Mouse (Mus musculus): ENCODE measurements around the gene Ppp1r16b. TPM values are rescaled to one million over a fixed set of nuclear protein-coding genes. Genes with fewer than 3 reads are reported as not detected.

The Ppp1r16b gene
- polyA plus RNA-seq (2015; fragmentation: Nextera tagmentation; extraction: Ambion mirVana): 4.1 and 4.3 TPM in 2 replicates

DNA sequence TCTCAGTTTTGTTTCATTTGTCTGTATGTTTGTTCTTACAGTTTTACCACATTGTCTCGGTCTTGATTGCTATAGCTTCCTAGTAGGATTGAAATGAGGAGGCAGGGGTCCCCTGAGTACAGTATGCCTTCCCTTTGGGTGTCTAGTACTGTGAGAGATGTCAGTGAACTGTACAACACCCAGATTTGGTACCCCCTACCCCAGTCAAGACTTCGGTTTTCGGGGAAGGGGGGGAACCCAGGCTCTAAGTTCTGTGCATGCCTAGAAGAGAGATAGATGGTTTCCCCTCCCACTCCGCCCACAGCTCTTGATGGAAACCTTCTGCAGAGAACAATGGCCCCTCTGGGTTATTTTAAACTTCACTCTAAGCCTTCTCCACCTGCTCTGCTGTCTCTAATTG, at the start of gene Ppp1r16b:
TSS of gene Ppp1r16b (plus strand) at position 301 of the 400 bp plus-strand sequence.
- no peak within 1 kb of the TSS for H3K27ac ChIP-seq
- no peak within 1 kb of the TSS for H3K9ac ChIP-seq
- H3K4me1 ChIP-seq: peaks cover 20% of the 10 kb centered on the region
- H3K36me3 ChIP-seq: no peaks in the 10 kb centered on the region
- WGBS: 77% methylated on average over 4 of the region's 4 CpGs
- H3K4me3 ChIP-seq: no peak within 1 kb of the TSS
- H3K9me3 ChIP-seq: no peaks in the 10 kb centered on the region
- no peak for ATAC-seq (ENCODE audit: insufficient number of reproducible peaks, low FRiP score, low TSS enrichment, low read depth)
- no peak within 1 kb of the TSS for H3K4me2 ChIP-seq
- peaks cover 52% of the 10 kb centered on the region for H3K27me3 ChIP-seq

DNA sequence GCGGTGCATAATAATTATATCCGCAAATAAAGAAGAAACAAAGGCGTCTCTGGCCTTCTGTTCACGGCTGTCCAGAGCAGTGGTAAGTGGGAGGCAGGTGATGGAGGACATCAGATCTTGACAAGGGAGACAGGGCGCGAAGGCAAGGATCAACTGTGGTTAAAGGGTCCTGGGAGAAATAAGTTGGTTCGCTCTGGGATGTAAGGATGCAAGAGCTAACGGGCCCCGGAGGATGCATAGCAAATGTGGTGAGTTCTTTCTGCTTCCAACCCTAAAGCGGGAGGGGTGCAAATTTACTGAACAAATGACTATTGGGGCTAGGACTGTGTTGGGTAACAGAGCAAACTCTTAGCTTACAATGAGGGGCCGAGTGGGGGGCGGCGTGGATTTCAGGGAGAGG, 49.5 kb upstream of the Ppp1r16b start:
- H3K4me3 ChIP-seq: no peak overlapping the region

DNA sequence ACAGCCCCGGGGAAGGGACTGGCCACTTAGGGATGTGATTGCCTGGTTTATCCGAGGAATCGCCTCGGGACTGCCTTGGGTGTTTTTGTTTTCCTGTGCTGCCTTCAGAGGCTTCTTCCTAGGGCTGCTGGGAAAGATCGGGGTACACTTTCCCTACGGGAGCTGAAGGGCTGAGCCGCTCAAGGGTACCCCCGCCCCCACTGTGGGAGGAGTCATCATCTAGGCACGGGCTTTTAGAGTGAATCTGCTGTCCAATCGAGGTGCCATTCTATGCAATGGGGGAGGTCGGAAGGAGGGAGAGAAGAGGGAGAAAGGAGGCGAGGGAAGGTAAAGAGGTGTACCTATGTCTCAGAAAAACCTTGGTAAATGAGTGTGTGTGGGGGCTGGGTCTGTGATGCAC, 48.9 kb upstream of the Ppp1r16b start:
- peaks cover 96% of the 10 kb centered on the region for H3K27me3 ChIP-seq
- no peak overlapping the region for H3K27ac ChIP-seq
- H3K4me1 ChIP-seq: peaks cover 25% of the 10 kb centered on the region
- H3K9me3 ChIP-seq: no peaks in the 10 kb centered on the region
- no peak overlapping the region for H3K4me2 ChIP-seq
- H3K4me3 ChIP-seq: no peak overlapping the region
- H3K9ac ChIP-seq: no peak overlapping the region
- no peak for ATAC-seq (ENCODE audit: insufficient number of reproducible peaks, low FRiP score, low TSS enrichment, low read depth)
- 1% methylated on average over 12 of the region's 12 CpGs for WGBS
- H3K36me3 ChIP-seq: no peaks in the 10 kb centered on the region

More for the DNA sequence above, 49.5 kb upstream of the Ppp1r16b start:
- H3K9me3 ChIP-seq: no peaks in the 10 kb centered on the region
- H3K9ac ChIP-seq: no peak overlapping the region
- ATAC-seq (ENCODE audit: insufficient number of reproducible peaks, low FRiP score, low TSS enrichment, low read depth): no peak
- H3K4me2 ChIP-seq: no peak overlapping the region
- no peaks in the 10 kb centered on the region for H3K36me3 ChIP-seq
- H3K27me3 ChIP-seq: peaks cover 97% of the 10 kb centered on the region
- no peak overlapping the region for H3K27ac ChIP-seq
- H3K4me1 ChIP-seq: peaks cover 31% of the 10 kb centered on the region
- 4% methylated on average over 13 of the region's 13 CpGs for WGBS

DNA sequence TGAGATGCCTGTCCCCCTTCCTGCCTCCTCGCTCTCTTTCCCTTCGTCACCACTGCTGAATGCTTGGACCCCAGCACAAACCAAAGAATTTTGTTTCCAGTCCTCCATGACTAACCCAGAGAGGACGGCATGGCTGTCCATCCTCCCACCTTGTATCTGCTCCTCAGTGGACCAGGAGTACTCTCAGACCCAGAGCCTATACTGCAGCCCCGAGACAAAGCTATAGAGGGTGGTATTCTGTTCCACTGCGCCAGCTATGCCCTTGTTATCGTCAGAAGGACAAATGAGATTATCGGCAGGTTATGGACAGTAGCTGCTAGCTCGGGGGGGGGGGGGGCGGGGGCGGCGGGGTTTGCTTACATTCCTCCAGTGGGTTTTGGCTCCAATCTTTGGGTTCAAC, 48.4 kb upstream of the Ppp1r16b start:
- H3K9me3 ChIP-seq: no peaks in the 10 kb centered on the region
- H3K27me3 ChIP-seq: peaks cover 95% of the 10 kb centered on the region
- peaks cover 22% of the 10 kb centered on the region for H3K4me1 ChIP-seq
- H3K4me3 ChIP-seq: no peak overlapping the region
- no peak overlapping the region for H3K27ac ChIP-seq
- no peaks in the 10 kb centered on the region for H3K36me3 ChIP-seq
- H3K9ac ChIP-seq: no peak overlapping the region
- WGBS: 14% methylated on average over 11 of the region's 11 CpGs
- no peak for ATAC-seq (ENCODE audit: insufficient number of reproducible peaks, low FRiP score, low TSS enrichment, low read depth)
- H3K4me2 ChIP-seq: no peak overlapping the region

DNA sequence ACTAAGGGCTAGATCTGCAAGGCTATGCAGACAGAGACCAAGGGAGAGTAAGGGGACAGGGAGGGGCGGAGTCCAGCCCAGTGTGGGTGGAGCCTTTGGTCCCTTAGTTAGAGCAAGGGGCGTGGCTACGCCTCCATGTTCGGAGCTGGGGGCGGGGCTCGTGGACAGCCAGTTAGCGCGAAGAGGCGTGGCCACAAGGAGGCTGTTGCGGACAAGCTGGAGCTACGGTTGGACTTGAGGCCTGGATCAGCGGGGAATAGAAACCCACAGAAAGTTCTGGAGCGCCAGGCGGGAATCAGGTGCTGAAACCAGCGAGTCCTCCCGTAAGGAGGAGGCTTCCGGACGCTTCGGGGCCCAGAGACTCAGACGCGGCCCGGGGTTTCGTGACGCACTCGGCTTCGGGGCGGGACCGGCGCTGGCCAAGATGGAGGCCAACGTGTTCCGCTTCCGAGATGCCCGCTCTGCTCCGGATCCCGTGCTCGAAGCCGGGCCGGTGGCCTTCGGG, 40.4 kb upstream of the Ppp1r16b start, which contains the start of gene Actr5:
TSS of gene Actr5 (plus strand) at position 171 of the 505 bp plus-strand sequence.
- peaks cover 9% of the 10 kb centered on the region for H3K4me1 ChIP-seq
- peak within 1 kb of the TSS; percentile 95 for H3K27ac ChIP-seq
- ATAC-seq (ENCODE audit: insufficient number of reproducible peaks, low FRiP score, low TSS enrichment, low read depth): peak; percentile 93
- peak within 1 kb of the TSS; percentile 72 for H3K4me2 ChIP-seq
- under 1% methylated on average over 39 of the region's 39 CpGs for WGBS
- H3K36me3 ChIP-seq: peaks cover 21% of the 10 kb centered on the region
- H3K4me3 ChIP-seq: peak within 1 kb of the TSS; percentile 90
- H3K9ac ChIP-seq: peak within 1 kb of the TSS; percentile 75
- H3K9me3 ChIP-seq: no peaks in the 10 kb centered on the region
- H3K27me3 ChIP-seq: peaks cover 22% of the 10 kb centered on the region

DNA sequence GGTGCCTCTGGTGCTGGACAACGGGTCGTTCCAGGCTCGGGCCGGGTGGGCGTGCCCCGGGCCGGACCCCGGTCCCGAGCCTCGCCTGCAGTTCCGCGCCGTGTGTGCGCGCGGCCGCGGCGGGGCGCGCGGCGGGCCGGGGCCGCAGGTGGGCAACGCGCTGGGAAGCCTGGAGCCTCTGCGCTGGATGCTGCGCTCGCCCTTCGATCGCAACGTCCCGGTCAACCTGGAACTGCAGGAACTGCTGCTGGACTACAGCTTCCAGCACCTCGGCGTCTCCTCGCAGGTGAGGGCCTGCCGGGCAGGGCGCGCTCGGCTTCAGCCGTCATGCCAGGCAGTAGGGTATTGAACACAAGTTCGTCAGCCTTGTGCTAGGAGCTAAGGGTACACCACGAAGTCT, 40.0 kb upstream of the Ppp1r16b start:
- H3K27ac ChIP-seq: peak overlapping the region; percentile 95
- H3K4me3 ChIP-seq: peak overlapping the region; percentile 90
- no peak; the same call in 1 of the 2 replicates for ATAC-seq (ENCODE audit: insufficient number of reproducible peaks, low FRiP score, low TSS enrichment, low read depth)
- WGBS: 0% methylated on average over 43 of the region's 44 CpGs
- H3K36me3 ChIP-seq: peaks cover 26% of the 10 kb centered on the region
- peaks cover 9% of the 10 kb centered on the region for H3K4me1 ChIP-seq
- H3K9ac ChIP-seq: peak overlapping the region; percentile 75
- peak overlapping the region; percentile 72 for H3K4me2 ChIP-seq
- peaks cover 18% of the 10 kb centered on the region for H3K27me3 ChIP-seq
- H3K9me3 ChIP-seq: no peaks in the 10 kb centered on the region

DNA sequence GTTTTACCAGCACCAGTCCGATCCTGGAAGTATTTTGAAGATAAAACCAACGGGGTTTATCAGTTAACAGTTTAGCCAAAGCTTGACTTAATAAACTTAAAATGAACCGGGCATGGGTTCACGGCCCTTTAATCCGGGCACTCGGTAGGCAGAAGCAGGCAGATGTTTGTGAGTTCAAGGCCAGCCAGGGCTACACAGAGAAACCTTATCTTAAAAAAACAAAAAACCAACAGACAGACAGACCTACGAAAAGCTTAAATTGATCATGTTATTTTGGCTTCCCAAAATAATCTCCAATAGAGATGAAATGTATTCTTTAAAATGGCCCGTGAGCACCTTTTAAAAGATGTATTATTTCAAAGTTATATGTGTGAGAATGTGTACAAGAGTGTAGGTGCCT, 39.5 kb upstream of the Ppp1r16b start:
- H3K36me3 ChIP-seq: peaks cover 31% of the 10 kb centered on the region
- peaks cover 9% of the 10 kb centered on the region for H3K4me1 ChIP-seq
- ATAC-seq (ENCODE audit: insufficient number of reproducible peaks, low FRiP score, low TSS enrichment, low read depth): no peak
- peak overlapping the region; percentile 90 for H3K4me3 ChIP-seq
- peak overlapping the region; percentile 75 for H3K9ac ChIP-seq
- peak overlapping the region; percentile 72 for H3K4me2 ChIP-seq
- H3K27ac ChIP-seq: no peak overlapping the region
- H3K9me3 ChIP-seq: no peaks in the 10 kb centered on the region
- H3K27me3 ChIP-seq: peaks cover 15% of the 10 kb centered on the region
- WGBS: 37% methylated on average over 8 of the region's 8 CpGs

DNA sequence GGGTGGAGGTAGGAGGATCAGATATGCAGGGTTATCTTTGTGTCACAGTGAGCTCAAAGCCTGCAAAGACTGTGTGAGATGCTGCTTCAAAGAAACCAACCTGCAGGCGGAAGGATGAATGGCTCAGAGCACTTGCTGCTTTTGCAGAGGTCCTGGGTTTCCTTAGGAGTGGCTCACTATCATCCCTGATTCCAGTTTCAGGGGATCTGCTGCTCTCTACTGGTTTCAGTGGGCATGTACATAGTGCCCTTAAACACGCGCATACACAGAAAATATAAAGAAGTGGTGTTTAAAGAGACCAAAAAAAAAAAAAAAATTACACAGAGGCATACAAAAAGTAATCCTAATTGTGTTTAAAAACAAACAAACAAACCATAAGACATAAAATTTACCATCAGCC, 36.3 kb upstream of the Ppp1r16b start:
- no peak overlapping the region for H3K4me2 ChIP-seq
- H3K27ac ChIP-seq: no peak overlapping the region
- H3K9me3 ChIP-seq: no peaks in the 10 kb centered on the region
- ATAC-seq (ENCODE audit: insufficient number of reproducible peaks, low FRiP score, low TSS enrichment, low read depth): no peak
- H3K27me3 ChIP-seq: no peaks in the 10 kb centered on the region
- H3K4me1 ChIP-seq: peaks cover 9% of the 10 kb centered on the region
- no peak overlapping the region for H3K4me3 ChIP-seq
- 80% methylated on average over 3 of the region's 3 CpGs for WGBS
- peaks cover 62% of the 10 kb centered on the region for H3K36me3 ChIP-seq
- H3K9ac ChIP-seq: no peak overlapping the region

DNA sequence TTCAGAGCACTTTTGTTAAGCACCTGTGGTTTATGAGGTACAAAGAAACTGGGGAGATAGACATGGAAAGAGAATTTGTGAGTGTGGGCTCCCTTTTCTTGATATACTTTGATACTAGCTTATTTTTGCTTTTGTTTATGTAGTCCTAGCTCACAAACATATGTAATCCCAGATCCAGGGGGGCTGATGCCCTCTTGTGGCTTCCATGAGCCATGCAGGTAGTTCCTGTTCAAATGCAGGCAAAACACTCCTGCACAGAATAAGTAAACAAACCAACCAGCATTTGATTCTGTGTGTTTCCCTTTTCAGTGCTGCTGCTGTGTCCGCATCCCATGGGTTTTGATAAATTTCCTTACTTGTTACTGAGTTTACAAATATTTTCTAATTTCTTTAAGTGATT, 35.8 kb upstream of the Ppp1r16b start:
- no peaks in the 10 kb centered on the region for H3K9me3 ChIP-seq
- H3K9ac ChIP-seq: no peak overlapping the region
- peaks cover 9% of the 10 kb centered on the region for H3K4me1 ChIP-seq
- H3K36me3 ChIP-seq: peaks cover 65% of the 10 kb centered on the region
- no peaks in the 10 kb centered on the region for H3K27me3 ChIP-seq
- H3K27ac ChIP-seq: no peak overlapping the region
- no peak overlapping the region for H3K4me2 ChIP-seq
- WGBS: 77% methylated on average over 1 of the region's 1 CpGs
- H3K4me3 ChIP-seq: no peak overlapping the region
- no peak for ATAC-seq (ENCODE audit: insufficient number of reproducible peaks, low FRiP score, low TSS enrichment, low read depth)

DNA sequence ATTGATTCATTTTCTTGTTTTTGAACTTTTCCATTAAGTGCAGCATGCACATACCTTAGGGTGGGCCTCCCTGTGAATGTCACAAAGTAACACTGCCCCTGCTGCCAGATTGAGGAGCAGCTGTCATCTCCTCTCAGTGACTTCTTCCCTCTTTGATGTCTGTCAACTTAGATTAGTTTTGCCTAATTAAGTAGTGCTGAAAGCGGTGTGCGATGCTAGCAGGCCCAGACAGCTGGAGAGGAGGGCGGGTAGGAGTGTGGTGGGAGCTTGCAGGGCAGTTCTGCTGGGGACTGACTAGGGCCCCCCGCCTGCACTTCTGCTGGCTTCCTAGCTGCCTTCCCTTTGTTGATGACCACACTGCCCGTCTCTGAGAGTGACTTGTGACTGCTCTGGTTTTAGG, 33.3 kb upstream of the Ppp1r16b start:
- Histone ChIP-seq H3K36me3 (peaks cover 86% of the 10 kb centered on the region), H3K27ac (no peak overlapping the region), H3K4me1 (no peaks in the 10 kb centered on the region), H3K27me3 (no peaks in the 10 kb centered on the region), H3K9ac (no peak overlapping the region), H3K4me3 (no peak overlapping the region), H3K9me3 (no peaks in the 10 kb centered on the region), H3K4me2 (no peak overlapping the region)
- no peak for ATAC-seq (ENCODE audit: insufficient number of reproducible peaks, low FRiP score, low TSS enrichment, low read depth)
- 80% methylated on average over 5 of the region's 5 CpGs for WGBS

DNA sequence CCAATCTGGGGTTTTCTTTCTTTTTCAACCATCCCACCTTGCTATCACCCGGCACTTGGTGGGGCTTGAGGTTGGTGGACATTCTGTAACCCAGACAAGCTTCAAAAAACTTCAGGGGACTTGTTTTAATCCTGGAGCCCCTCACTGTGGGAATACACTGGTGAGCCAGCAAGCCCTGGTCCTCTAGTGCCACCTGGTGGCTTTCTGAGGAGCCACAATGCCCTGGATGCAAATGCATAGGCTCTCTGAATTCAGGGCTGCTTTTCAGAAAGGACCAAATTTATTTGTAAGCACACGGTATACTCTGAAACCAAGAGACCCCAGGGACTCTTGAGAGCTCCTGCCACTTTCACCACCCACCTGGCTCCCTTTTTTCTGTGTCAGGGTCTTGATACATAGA, 23.3 kb upstream of the Ppp1r16b start:
- Histone ChIP-seq H3K9ac (no peak overlapping the region), H3K4me3 (no peak overlapping the region), H3K4me1 (no peaks in the 10 kb centered on the region), H3K4me2 (no peak overlapping the region), H3K9me3 (no peaks in the 10 kb centered on the region), H3K36me3 (peaks cover 38% of the 10 kb centered on the region), H3K27ac (no peak overlapping the region), H3K27me3 (no peaks in the 10 kb centered on the region)
- WGBS: 12% methylated on average over 2 of the region's 2 CpGs
- no peak for ATAC-seq (ENCODE audit: insufficient number of reproducible peaks, low FRiP score, low TSS enrichment, low read depth)

DNA sequence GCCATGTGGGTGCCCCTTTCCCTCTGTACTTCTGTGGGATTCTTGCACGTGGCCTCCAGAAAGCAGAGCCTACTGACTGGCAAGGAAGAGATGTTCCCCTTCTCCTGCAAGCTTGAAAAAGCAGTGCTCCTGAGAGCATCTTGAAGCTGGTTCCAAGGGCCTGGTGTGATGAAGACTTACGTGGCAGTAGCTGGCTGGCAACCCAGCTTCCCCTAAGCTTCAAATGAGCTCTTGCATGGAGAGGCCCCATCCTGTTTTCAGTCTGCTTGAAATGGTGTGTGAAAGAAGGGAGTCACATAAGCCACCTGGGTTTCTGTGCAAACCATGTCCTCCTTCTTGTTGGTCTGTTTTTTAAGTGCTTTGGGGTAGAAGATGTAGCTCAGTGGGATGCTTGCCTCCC, 22.6 kb upstream of the Ppp1r16b start:
- H3K4me3 ChIP-seq: no peak overlapping the region
- no peak overlapping the region for H3K9ac ChIP-seq
- H3K27ac ChIP-seq: no peak overlapping the region
- 96% methylated on average over 2 of the region's 2 CpGs for WGBS
- no peaks in the 10 kb centered on the region for H3K27me3 ChIP-seq
- ATAC-seq (ENCODE audit: insufficient number of reproducible peaks, low FRiP score, low TSS enrichment, low read depth): no peak
- peaks cover 31% of the 10 kb centered on the region for H3K36me3 ChIP-seq
- H3K4me1 ChIP-seq: no peaks in the 10 kb centered on the region
- no peaks in the 10 kb centered on the region for H3K9me3 ChIP-seq
- H3K4me2 ChIP-seq: no peak overlapping the region

DNA sequence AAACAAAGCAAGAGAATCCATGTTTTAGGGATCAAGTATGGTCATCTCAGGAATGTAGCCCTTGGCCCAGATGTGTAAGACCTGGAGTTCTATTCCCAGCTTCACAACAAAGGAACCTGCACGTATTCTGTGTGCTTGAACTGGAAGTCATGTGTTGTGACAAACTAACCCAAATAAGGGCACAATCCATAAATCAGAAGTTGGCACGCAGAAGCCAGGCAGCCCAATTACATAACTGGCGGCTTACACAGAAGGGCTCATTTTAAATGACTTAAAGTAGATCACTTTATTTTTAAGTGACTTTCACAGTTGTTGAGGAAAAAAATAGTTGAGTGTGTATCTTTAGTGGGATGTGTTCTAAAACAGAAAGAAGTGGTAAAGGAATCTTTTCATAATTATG, 21.4 kb upstream of the Ppp1r16b start:
- H3K27me3 ChIP-seq: no peaks in the 10 kb centered on the region
- no peak for ATAC-seq (ENCODE audit: insufficient number of reproducible peaks, low FRiP score, low TSS enrichment, low read depth)
- H3K9ac ChIP-seq: no peak overlapping the region
- WGBS: 71% methylated on average over 3 of the region's 3 CpGs
- no peak overlapping the region for H3K4me2 ChIP-seq
- no peak overlapping the region for H3K4me3 ChIP-seq
- no peaks in the 10 kb centered on the region for H3K4me1 ChIP-seq
- H3K9me3 ChIP-seq: no peaks in the 10 kb centered on the region
- H3K36me3 ChIP-seq: peaks cover 19% of the 10 kb centered on the region
- no peak overlapping the region for H3K27ac ChIP-seq

Measured in limb, embryonic 15.5 days (tissue).